Mouse (Mus musculus): ENCODE results near the gene Mgll. TPM values are rescaled to one million over a fixed set of nuclear protein-coding genes. Genes with fewer than 3 reads are reported as not detected.

The Mgll gene
- polyA plus RNA-seq, 1 experiment from 2014 or later: 104 TPM

GRCm38 (mm10) chr6:88785781-88786542, 61.8 kb downstream of the Mgll start:
- Histone ChIP-seq H3K9ac (replicated peaks; ENCODE audit: low read depth, low read length) (no peak overlapping the region), H3K27me3 (ENCODE audit: control insufficient read depth, insufficient read depth, low read length) (no peaks in the 10 kb centered on the region), H3K4me3 (ENCODE audit: low read depth, low read length) (no peak overlapping the region), H3K36me3 (ENCODE audit: control insufficient read depth, insufficient read depth, low read length) (no peaks in the 10 kb centered on the region), H3K4me2 (replicated peaks; ENCODE audit: low read depth, low read length) (no peak overlapping the region), H3K4me1 (ENCODE audit: control insufficient read depth, insufficient read depth, low read length) (peaks cover 34% of the 10 kb centered on the region), H3K9me3 (ENCODE audit: control insufficient read depth, low read depth, low read length) (no peaks in the 10 kb centered on the region), H3K27ac (ENCODE audit: low read length) (peak overlapping the region; percentile 81; the same call in 1 of the 2 replicates)
- 72% methylated on average over 10 of the region's 10 CpGs for whole genome bisulfite sequencing
- ATAC-seq (ENCODE audit: insufficient number of reproducible peaks, insufficient read depth, low FRiP score, low read depth): no peak

- no peaks in the 10 kb centered on the region for H3K9me3 ChIP-seq (ENCODE audit: control insufficient read depth, low read depth, low read length)
- no peaks in the 10 kb centered on the region for H3K27me3 ChIP-seq (ENCODE audit: control insufficient read depth, insufficient read depth, low read length)
- no peak overlapping the region for H3K9ac ChIP-seq (replicated peaks; ENCODE audit: low read depth, low read length)
- H3K36me3 ChIP-seq (ENCODE audit: control insufficient read depth, insufficient read depth, low read length): no peaks in the 10 kb centered on the region
- no peak overlapping the region for H3K4me3 ChIP-seq (ENCODE audit: low read depth, low read length)
- peaks cover 34% of the 10 kb centered on the region for H3K4me1 ChIP-seq (ENCODE audit: control insufficient read depth, insufficient read depth, low read length)
- no peak for ATAC-seq (ENCODE audit: insufficient number of reproducible peaks, insufficient read depth, low FRiP score, low read depth)
- H3K4me2 ChIP-seq (replicated peaks; ENCODE audit: low read depth, low read length): no peak overlapping the region
- WGBS: 73% methylated on average over 15 of the region's 15 CpGs
- H3K27ac ChIP-seq (ENCODE audit: low read length): peak overlapping the region; percentile 81
Measured at GRCm38 (mm10) chr6:88786732-88787445, 62.7 kb downstream of the Mgll start.

GRCm38 (mm10) chr6:88787496-88787895, 63.3 kb downstream of the Mgll start:
- Histone ChIP-seq H3K9ac (replicated peaks; ENCODE audit: low read depth, low read length) (no peak overlapping the region), H3K4me1 (ENCODE audit: control insufficient read depth, insufficient read depth, low read length) (peaks cover 40% of the 10 kb centered on the region), H3K36me3 (ENCODE audit: control insufficient read depth, insufficient read depth, low read length) (no peaks in the 10 kb centered on the region), H3K9me3 (ENCODE audit: control insufficient read depth, low read depth, low read length) (no peaks in the 10 kb centered on the region), H3K27me3 (ENCODE audit: control insufficient read depth, insufficient read depth, low read length) (no peaks in the 10 kb centered on the region), H3K27ac (ENCODE audit: low read length) (peak overlapping the region; percentile 82), H3K4me2 (replicated peaks; ENCODE audit: low read depth, low read length) (no peak overlapping the region), H3K4me3 (ENCODE audit: low read depth, low read length) (no peak overlapping the region)
- peak; percentile 12; the same call in 1 of the 2 replicates for ATAC-seq (ENCODE audit: insufficient number of reproducible peaks, insufficient read depth, low FRiP score, low read depth)
- WGBS: 44% methylated on average over 14 of the region's 14 CpGs

GRCm38 (mm10) chr6:88788219-88788618, 64.0 kb downstream of the Mgll start:
- H3K27ac ChIP-seq (ENCODE audit: low read length): peak overlapping the region; percentile 61; the same call in 1 of the 2 replicates
- no peaks in the 10 kb centered on the region for H3K9me3 ChIP-seq (ENCODE audit: control insufficient read depth, low read depth, low read length)
- H3K4me2 ChIP-seq (replicated peaks; ENCODE audit: low read depth, low read length): no peak overlapping the region
- no peak overlapping the region for H3K9ac ChIP-seq (replicated peaks; ENCODE audit: low read depth, low read length)
- H3K4me3 ChIP-seq (ENCODE audit: low read depth, low read length): no peak overlapping the region
- no peak for ATAC-seq (ENCODE audit: insufficient number of reproducible peaks, insufficient read depth, low FRiP score, low read depth)
- no peaks in the 10 kb centered on the region for H3K36me3 ChIP-seq (ENCODE audit: control insufficient read depth, insufficient read depth, low read length)
- peaks cover 40% of the 10 kb centered on the region for H3K4me1 ChIP-seq (ENCODE audit: control insufficient read depth, insufficient read depth, low read length)
- WGBS: 63% methylated on average over 11 of the region's 11 CpGs
- H3K27me3 ChIP-seq (ENCODE audit: control insufficient read depth, insufficient read depth, low read length): no peaks in the 10 kb centered on the region

- no peak for ATAC-seq (ENCODE audit: insufficient number of reproducible peaks, insufficient read depth, low FRiP score, low read depth)
- WGBS: 47% methylated on average over 9 of the region's 9 CpGs
Measured at GRCm38 (mm10) chr6:88791299-88791698, 67.1 kb downstream of the Mgll start.

GRCm38 (mm10) chr6:88792147-88792691, 68.0 kb downstream of the Mgll start:
- ATAC-seq (ENCODE audit: insufficient number of reproducible peaks, insufficient read depth, low FRiP score, low read depth): no peak
- Histone ChIP-seq H3K9me3 (ENCODE audit: control insufficient read depth, low read depth, low read length) (no peaks in the 10 kb centered on the region), H3K9ac (replicated peaks; ENCODE audit: low read depth, low read length) (no peak overlapping the region), H3K27me3 (ENCODE audit: control insufficient read depth, insufficient read depth, low read length) (no peaks in the 10 kb centered on the region), H3K4me2 (replicated peaks; ENCODE audit: low read depth, low read length) (no peak overlapping the region), H3K36me3 (ENCODE audit: control insufficient read depth, insufficient read depth, low read length) (no peaks in the 10 kb centered on the region), H3K27ac (ENCODE audit: low read length) (no peak overlapping the region; the same call in 1 of the 2 replicates), H3K4me3 (ENCODE audit: low read depth, low read length) (no peak overlapping the region), H3K4me1 (ENCODE audit: control insufficient read depth, insufficient read depth, low read length) (peaks cover 18% of the 10 kb centered on the region)
- 38% methylated on average over 7 of the region's 7 CpGs for WGBS

More at GRCm38 (mm10) chr6:88791299-88791698, 67.1 kb downstream of the Mgll start:
- Histone ChIP-seq H3K27ac (ENCODE audit: low read length) (no peak overlapping the region), H3K9me3 (ENCODE audit: control insufficient read depth, low read depth, low read length) (no peaks in the 10 kb centered on the region), H3K36me3 (ENCODE audit: control insufficient read depth, insufficient read depth, low read length) (no peaks in the 10 kb centered on the region), H3K27me3 (ENCODE audit: control insufficient read depth, insufficient read depth, low read length) (no peaks in the 10 kb centered on the region), H3K4me3 (ENCODE audit: low read depth, low read length) (no peak overlapping the region), H3K9ac (replicated peaks; ENCODE audit: low read depth, low read length) (no peak overlapping the region), H3K4me2 (replicated peaks; ENCODE audit: low read depth, low read length) (no peak overlapping the region), H3K4me1 (ENCODE audit: control insufficient read depth, insufficient read depth, low read length) (peaks cover 25% of the 10 kb centered on the region)

- Histone ChIP-seq H3K9me3 (ENCODE audit: control insufficient read depth, low read depth, low read length) (no peaks in the 10 kb centered on the region), H3K4me1 (ENCODE audit: control insufficient read depth, insufficient read depth, low read length) (peaks cover 13% of the 10 kb centered on the region; the same call in 1 of the 2 replicates), H3K27me3 (ENCODE audit: control insufficient read depth, insufficient read depth, low read length) (no peaks in the 10 kb centered on the region), H3K27ac (ENCODE audit: low read length) (no peak overlapping the region), H3K4me3 (ENCODE audit: low read depth, low read length) (no peak overlapping the region), H3K9ac (replicated peaks; ENCODE audit: low read depth, low read length) (no peak overlapping the region), H3K36me3 (ENCODE audit: control insufficient read depth, insufficient read depth, low read length) (no peaks in the 10 kb centered on the region), H3K4me2 (replicated peaks; ENCODE audit: low read depth, low read length) (no peak overlapping the region)
- 75% methylated on average over 2 of the region's 2 CpGs for WGBS
- no peak for ATAC-seq (ENCODE audit: insufficient number of reproducible peaks, insufficient read depth, low FRiP score, low read depth)
Measured at GRCm38 (mm10) chr6:88793243-88793642, 69.0 kb downstream of the Mgll start.

GRCm38 (mm10) chr6:88793872-88794271, 69.7 kb downstream of the Mgll start:
- no peaks in the 10 kb centered on the region for H3K36me3 ChIP-seq (ENCODE audit: control insufficient read depth, insufficient read depth, low read length)
- no peak overlapping the region for H3K9ac ChIP-seq (replicated peaks; ENCODE audit: low read depth, low read length)
- WGBS: 67% methylated on average over 13 of the region's 13 CpGs
- peaks cover 13% of the 10 kb centered on the region; the same call in 1 of the 2 replicates for H3K4me1 ChIP-seq (ENCODE audit: control insufficient read depth, insufficient read depth, low read length)
- H3K27ac ChIP-seq (ENCODE audit: low read length): no peak overlapping the region
- no peak for ATAC-seq (ENCODE audit: insufficient number of reproducible peaks, insufficient read depth, low FRiP score, low read depth)
- no peaks in the 10 kb centered on the region for H3K27me3 ChIP-seq (ENCODE audit: control insufficient read depth, insufficient read depth, low read length)
- H3K4me3 ChIP-seq (ENCODE audit: low read depth, low read length): no peak overlapping the region
- H3K9me3 ChIP-seq (ENCODE audit: control insufficient read depth, low read depth, low read length): no peaks in the 10 kb centered on the region
- no peak overlapping the region for H3K4me2 ChIP-seq (replicated peaks; ENCODE audit: low read depth, low read length)
